Mouse (Mus musculus): ENCODE measurements around the gene Zfp821. TPM values are rescaled to one million over a fixed set of nuclear protein-coding genes. Genes with fewer than 3 reads are reported as not detected.
A peak's percentile ranks its signal among the peaks of the same experiment; 100 is the strongest.

Zfp821 gene
- polyA plus RNA-seq, 1 experiment from 2014 or later: 19.6 TPM

- no peak overlapping the region for H3K4me2 ChIP-seq
- no peaks in the 10 kb centered on the region for H3K4me1 ChIP-seq (ENCODE audit: control insufficient read depth, insufficient read depth, low read length)
- no peaks in the 10 kb centered on the region for H3K9me3 ChIP-seq (replicated peaks; ENCODE audit: control insufficient read depth, low read length)
- WGBS (ENCODE audit: insufficient replicate concordance): 92% methylated on average over 5 of the region's 5 CpGs
- no peak for ATAC-seq (replicated peaks; ENCODE audit: insufficient number of reproducible peaks, low FRiP score, low TSS enrichment)
- peaks cover 28% of the 10 kb centered on the region for H3K36me3 ChIP-seq (ENCODE audit: control insufficient read depth, insufficient read depth, low read length)
- H3K27me3 ChIP-seq (ENCODE audit: control insufficient read depth, insufficient read depth, low read length): no peaks in the 10 kb centered on the region
- H3K4me3 ChIP-seq (ENCODE audit: low read depth, low read length): no peak overlapping the region
- H3K27ac ChIP-seq (ENCODE audit: low read depth, low read length): no peak overlapping the region
- H3K9ac ChIP-seq (ENCODE audit: low read depth, low read length): no peak overlapping the region
These were observed 23.2 kb upstream of the Zfp821 start for GRCm38 (mm10) chr8:109682120-109682519.

DNA sequence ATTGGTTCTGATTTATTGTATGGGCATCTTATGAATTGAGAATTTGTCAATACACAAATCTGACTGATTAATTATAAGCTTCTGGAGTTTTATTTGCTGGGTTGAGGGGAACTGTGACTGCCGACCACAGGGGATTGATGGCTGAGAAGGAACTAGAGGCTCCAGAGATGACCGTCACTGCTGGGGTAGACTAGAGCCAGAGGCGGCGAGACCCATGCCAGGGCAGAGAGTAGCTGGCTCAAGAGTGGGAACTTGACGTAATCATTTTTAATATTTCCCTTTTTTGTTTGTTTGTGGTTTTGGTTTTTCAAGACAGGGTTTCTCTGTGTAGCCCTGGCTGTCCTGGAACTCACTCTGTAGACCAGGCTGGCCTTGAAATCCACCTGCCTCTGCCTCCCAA is 18.1 kb upstream of the Zfp821 start:
- H3K36me3 ChIP-seq (ENCODE audit: control insufficient read depth, insufficient read depth, low read length): peaks cover 5% of the 10 kb centered on the region; the same call in 1 of the 2 replicates
- no peak for ATAC-seq (replicated peaks; ENCODE audit: insufficient number of reproducible peaks, low FRiP score, low TSS enrichment)
- no peaks in the 10 kb centered on the region for H3K27me3 ChIP-seq (ENCODE audit: control insufficient read depth, insufficient read depth, low read length)
- peaks cover 12% of the 10 kb centered on the region for H3K4me1 ChIP-seq (ENCODE audit: control insufficient read depth, insufficient read depth, low read length)
- no peak overlapping the region for H3K4me3 ChIP-seq (ENCODE audit: low read depth, low read length)
- H3K9me3 ChIP-seq (replicated peaks; ENCODE audit: control insufficient read depth, low read length): no peaks in the 10 kb centered on the region
- H3K4me2 ChIP-seq: no peak overlapping the region
- no peak overlapping the region for H3K9ac ChIP-seq (ENCODE audit: low read depth, low read length)
- no peak overlapping the region for H3K27ac ChIP-seq (ENCODE audit: low read depth, low read length)
- 95% methylated on average over 5 of the region's 5 CpGs for WGBS (ENCODE audit: insufficient replicate concordance)

DNA sequence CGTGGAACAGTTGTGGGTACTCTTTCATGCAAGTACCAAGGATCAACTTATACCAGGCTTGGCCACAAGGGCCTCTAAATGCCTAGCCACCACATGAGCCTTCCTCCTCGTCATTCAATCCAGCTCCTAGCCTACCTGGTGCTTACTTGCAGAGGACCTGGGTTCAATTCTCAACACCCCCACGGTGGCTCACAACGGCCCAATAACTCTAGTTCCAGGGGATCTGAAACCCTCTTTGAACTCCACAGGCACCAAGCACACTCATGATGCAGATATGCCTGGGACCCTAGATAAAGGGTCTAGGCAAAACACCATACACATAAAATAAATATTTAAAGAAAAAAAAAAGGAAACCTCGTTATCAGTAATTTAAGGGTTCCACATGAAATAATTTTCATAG is 13.6 kb upstream of the Zfp821 start:
- WGBS (ENCODE audit: insufficient replicate concordance): 58% methylated on average over 5 of the region's 5 CpGs
- H3K36me3 ChIP-seq (ENCODE audit: control insufficient read depth, insufficient read depth, low read length): no peaks in the 10 kb centered on the region
- peaks cover 12% of the 10 kb centered on the region for H3K4me1 ChIP-seq (ENCODE audit: control insufficient read depth, insufficient read depth, low read length)
- peak overlapping the region; percentile 86 for H3K4me2 ChIP-seq
- no peaks in the 10 kb centered on the region for H3K27me3 ChIP-seq (ENCODE audit: control insufficient read depth, insufficient read depth, low read length)
- no peak for ATAC-seq (replicated peaks; ENCODE audit: insufficient number of reproducible peaks, low FRiP score, low TSS enrichment)
- peak overlapping the region; percentile 87 for H3K9ac ChIP-seq (ENCODE audit: low read depth, low read length)
- H3K27ac ChIP-seq (ENCODE audit: low read depth, low read length): no peak overlapping the region
- no peaks in the 10 kb centered on the region for H3K9me3 ChIP-seq (replicated peaks; ENCODE audit: control insufficient read depth, low read length)
- peak overlapping the region; percentile 84 for H3K4me3 ChIP-seq (ENCODE audit: low read depth, low read length)

DNA sequence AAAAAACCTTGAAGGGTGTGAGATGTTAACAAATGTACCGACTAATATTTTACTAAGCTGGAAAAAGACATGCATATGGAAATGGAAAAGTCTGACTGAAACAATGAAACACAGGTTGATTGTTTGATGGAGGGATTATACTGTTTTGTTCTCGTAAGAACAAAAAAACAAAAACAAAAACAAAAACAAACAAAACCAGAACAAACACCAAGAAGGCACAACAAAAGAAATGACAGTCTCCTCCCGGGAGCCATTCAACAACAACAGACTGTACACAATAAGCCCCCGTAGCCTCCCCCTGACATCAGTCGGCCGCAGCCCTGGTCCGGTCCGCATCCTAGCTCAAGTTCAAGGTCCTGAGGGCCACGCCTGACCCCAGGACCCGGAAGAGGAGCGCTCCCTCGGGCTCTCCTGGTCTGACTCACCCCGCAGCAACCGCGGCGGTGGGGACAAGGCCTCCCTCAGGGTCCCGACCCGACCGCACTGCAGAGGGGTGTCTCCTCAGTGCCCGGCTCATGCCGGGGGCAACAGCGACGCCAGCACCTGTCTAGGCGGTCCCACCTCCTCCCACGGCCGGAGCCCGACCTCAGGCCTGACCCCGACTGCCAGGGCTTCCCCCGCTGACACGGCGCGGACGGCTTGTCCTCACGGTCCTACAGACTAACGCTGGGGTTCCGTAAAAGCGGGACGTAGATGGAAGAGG is 12.8 kb upstream of the Zfp821 start:
- under 1% methylated on average over 38 of the region's 38 CpGs for WGBS (ENCODE audit: insufficient replicate concordance)
- Histone ChIP-seq H3K4me1 (ENCODE audit: control insufficient read depth, insufficient read depth, low read length) (peaks cover 12% of the 10 kb centered on the region), H3K9me3 (replicated peaks; ENCODE audit: control insufficient read depth, low read length) (no peaks in the 10 kb centered on the region), H3K27ac (ENCODE audit: low read depth, low read length) (peak overlapping the region; percentile 75), H3K9ac (ENCODE audit: low read depth, low read length) (peak overlapping the region; percentile 87), H3K4me3 (ENCODE audit: low read depth, low read length) (peak overlapping the region; percentile 84), H3K27me3 (ENCODE audit: control insufficient read depth, insufficient read depth, low read length) (no peaks in the 10 kb centered on the region), H3K4me2 (peak overlapping the region; percentile 86), H3K36me3 (ENCODE audit: control insufficient read depth, insufficient read depth, low read length) (no peaks in the 10 kb centered on the region)
- ATAC-seq (replicated peaks; ENCODE audit: insufficient number of reproducible peaks, low FRiP score, low TSS enrichment): peak; percentile 76

DNA sequence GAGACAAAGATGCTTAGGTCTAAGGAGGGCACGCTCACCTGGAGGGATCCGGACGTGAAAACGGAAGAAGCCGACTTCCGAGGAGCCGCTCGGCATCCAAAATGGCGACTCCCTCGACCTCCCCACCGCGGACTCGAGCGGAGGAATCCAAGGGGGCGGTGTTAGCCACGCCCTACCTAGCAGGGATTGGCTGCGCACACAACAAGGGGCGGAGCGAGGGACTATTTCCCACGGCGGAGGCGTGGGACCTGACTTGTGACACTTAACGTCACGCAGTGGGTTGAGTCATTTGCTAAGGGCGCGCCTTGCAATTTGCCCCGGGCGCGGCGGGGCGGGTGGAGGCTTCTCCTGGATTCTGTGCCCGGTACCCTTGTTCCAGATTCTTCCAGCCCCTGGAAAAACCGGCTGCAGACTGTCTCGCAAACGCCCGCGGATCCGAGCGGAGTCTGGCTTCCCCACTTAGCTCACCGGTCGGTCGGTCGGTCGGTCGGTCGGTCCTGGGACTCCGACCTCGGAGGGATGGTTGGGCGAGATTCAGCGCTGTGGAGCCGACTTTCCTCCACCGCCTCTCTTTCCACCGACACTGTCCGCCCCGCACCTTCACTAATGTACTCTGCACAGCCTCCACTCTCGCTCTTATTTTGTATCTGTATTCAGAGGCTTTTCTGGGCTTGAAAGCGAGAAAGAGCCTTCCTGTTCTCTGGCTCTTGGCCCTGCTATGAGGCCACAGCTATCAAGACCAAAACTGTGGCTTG is 12.0 kb upstream of the Zfp821 start, which contains the start of gene Ist1:
Gene Ist1 (minus strand): TSS at position 115 of the 755 bp plus-strand sequence.
- Histone ChIP-seq H3K4me2 (peak within 1 kb of the TSS; percentile 86), H3K27ac (ENCODE audit: low read depth, low read length) (peak within 1 kb of the TSS; percentile 75), H3K4me3 (ENCODE audit: low read depth, low read length) (peak within 1 kb of the TSS; percentile 84), H3K4me1 (ENCODE audit: control insufficient read depth, insufficient read depth, low read length) (peaks cover 12% of the 10 kb centered on the region), H3K27me3 (ENCODE audit: control insufficient read depth, insufficient read depth, low read length) (no peaks in the 10 kb centered on the region), H3K36me3 (ENCODE audit: control insufficient read depth, insufficient read depth, low read length) (no peaks in the 10 kb centered on the region), H3K9me3 (replicated peaks; ENCODE audit: control insufficient read depth, low read length) (no peaks in the 10 kb centered on the region), H3K9ac (ENCODE audit: low read depth, low read length) (peak within 1 kb of the TSS; percentile 87)
- peak; percentile 97 for ATAC-seq (replicated peaks; ENCODE audit: insufficient number of reproducible peaks, low FRiP score, low TSS enrichment)
- WGBS (ENCODE audit: insufficient replicate concordance): under 1% methylated on average over 57 of the region's 57 CpGs

- Histone ChIP-seq H3K4me3 (ENCODE audit: low read depth, low read length) (peak overlapping the region; percentile 84; the same call in 1 of the 2 replicates), H3K36me3 (ENCODE audit: control insufficient read depth, insufficient read depth, low read length) (no peaks in the 10 kb centered on the region), H3K27me3 (ENCODE audit: control insufficient read depth, insufficient read depth, low read length) (no peaks in the 10 kb centered on the region), H3K9me3 (replicated peaks; ENCODE audit: control insufficient read depth, low read length) (no peaks in the 10 kb centered on the region), H3K27ac (ENCODE audit: low read depth, low read length) (no peak overlapping the region), H3K9ac (ENCODE audit: low read depth, low read length) (no peak overlapping the region), H3K4me1 (ENCODE audit: control insufficient read depth, insufficient read depth, low read length) (peaks cover 12% of the 10 kb centered on the region), H3K4me2 (peak overlapping the region; percentile 86)
- ATAC-seq (replicated peaks; ENCODE audit: insufficient number of reproducible peaks, low FRiP score, low TSS enrichment): no peak
- WGBS (ENCODE audit: insufficient replicate concordance): 66% methylated on average over 6 of the region's 6 CpGs
These were observed 11.2 kb upstream of the Zfp821 start for GRCm38 (mm10) chr8:109694154-109694553.

DNA sequence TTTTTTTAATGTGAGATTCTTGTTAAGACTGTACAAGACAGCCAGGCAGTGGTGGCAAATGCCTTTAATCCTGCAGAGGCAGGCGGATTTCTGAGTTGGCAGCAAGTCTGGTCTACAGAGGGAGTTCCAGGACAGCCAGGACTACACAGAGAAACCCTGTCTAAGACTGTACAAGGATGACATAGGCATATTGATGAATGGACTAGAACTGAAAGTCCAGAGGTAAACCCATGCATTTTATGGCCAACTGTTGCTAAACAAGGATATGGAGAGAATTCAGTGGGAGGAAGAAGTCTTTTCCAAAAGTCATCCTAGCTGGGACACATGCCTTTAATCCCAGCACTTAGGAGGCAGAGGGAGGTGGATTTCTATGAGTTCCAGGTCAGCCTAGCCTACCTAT is 7.6 kb upstream of the Zfp821 start:
- no peak overlapping the region for H3K27ac ChIP-seq (ENCODE audit: low read depth, low read length)
- no peak for ATAC-seq (replicated peaks; ENCODE audit: insufficient number of reproducible peaks, low FRiP score, low TSS enrichment)
- H3K4me1 ChIP-seq (ENCODE audit: control insufficient read depth, insufficient read depth, low read length): no peaks in the 10 kb centered on the region
- WGBS (ENCODE audit: insufficient replicate concordance): 62% methylated on average over 1 of the region's 1 CpGs
- H3K36me3 ChIP-seq (ENCODE audit: control insufficient read depth, insufficient read depth, low read length): no peaks in the 10 kb centered on the region
- H3K27me3 ChIP-seq (ENCODE audit: control insufficient read depth, insufficient read depth, low read length): no peaks in the 10 kb centered on the region
- H3K4me2 ChIP-seq: no peak overlapping the region
- no peak overlapping the region for H3K4me3 ChIP-seq (ENCODE audit: low read depth, low read length)
- H3K9me3 ChIP-seq (replicated peaks; ENCODE audit: control insufficient read depth, low read length): no peaks in the 10 kb centered on the region
- H3K9ac ChIP-seq (ENCODE audit: low read depth, low read length): no peak overlapping the region

DNA sequence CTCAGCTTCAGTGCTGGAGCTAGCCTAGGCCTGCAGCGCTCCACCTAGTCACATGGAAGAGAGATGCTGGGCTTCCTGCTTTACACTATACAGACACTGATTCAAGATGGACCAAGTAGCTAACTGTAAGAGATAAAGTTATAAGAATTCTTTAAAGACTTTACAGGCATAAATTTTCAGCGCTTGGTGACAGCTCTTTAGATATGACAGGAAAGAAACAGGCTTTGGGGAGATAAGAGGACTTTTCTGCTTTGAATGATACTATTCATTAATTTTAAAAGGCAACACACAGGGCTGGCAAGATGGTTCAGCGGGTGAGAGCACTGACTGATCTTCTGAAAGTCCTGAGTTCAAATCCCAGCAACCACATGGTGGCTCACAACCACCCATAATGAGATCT is 6.9 kb upstream of the Zfp821 start:
- Histone ChIP-seq H3K4me2 (no peak overlapping the region), H3K9ac (ENCODE audit: low read depth, low read length) (no peak overlapping the region), H3K4me1 (ENCODE audit: control insufficient read depth, insufficient read depth, low read length) (no peaks in the 10 kb centered on the region), H3K27me3 (ENCODE audit: control insufficient read depth, insufficient read depth, low read length) (no peaks in the 10 kb centered on the region), H3K27ac (ENCODE audit: low read depth, low read length) (no peak overlapping the region), H3K4me3 (ENCODE audit: low read depth, low read length) (no peak overlapping the region), H3K36me3 (ENCODE audit: control insufficient read depth, insufficient read depth, low read length) (no peaks in the 10 kb centered on the region), H3K9me3 (replicated peaks; ENCODE audit: control insufficient read depth, low read length) (no peaks in the 10 kb centered on the region)
- ATAC-seq (replicated peaks; ENCODE audit: insufficient number of reproducible peaks, low FRiP score, low TSS enrichment): no peak
- WGBS (ENCODE audit: insufficient replicate concordance): 64% methylated on average over 3 of the region's 3 CpGs
